Mouse (Mus musculus): ENCODE data around the gene Cav2.

Gene Cav2

DNA sequence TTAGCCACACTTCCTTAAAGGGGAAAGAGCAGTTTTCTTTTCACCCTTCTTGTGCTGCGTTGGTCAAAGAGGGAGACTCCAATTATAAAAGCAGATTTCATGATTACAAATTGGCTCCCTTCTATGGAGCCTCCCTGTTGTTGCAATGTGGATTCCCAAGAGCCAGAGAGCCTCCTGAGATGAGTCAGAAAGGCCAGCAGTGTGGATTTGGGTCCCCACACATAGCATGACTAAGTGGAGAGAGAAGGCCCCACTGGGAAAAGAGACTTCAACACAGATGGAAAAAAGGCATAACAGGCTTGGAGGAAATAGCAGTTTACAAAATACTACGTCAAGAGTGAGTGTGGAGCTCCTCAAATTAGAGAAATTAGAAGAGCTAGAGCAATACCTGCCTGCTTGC, 28.3 kb downstream of the Cav2 start:
- no peak for DNase-seq (ENCODE audit: extremely low read depth, low read depth)

DNA sequence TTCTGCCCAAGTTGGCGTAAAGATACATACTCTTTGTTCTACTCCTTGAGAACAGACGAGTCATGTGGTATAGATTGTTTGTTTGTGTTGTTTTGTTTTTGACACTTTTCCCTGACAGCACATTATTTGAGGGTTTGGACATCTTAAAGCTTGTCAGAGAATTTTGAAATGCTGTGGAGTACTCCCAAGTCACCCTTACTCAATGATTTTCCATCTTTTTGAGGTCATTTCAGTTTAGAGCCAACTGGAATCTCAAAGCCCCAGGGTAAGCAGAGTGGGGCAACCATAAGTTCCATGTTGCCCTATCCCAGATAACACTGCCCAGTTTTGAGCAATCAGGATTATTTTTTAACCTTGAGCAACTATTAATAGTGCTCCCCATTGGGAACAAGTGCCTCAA, 33.3 kb downstream of the Cav2 start:
- DNase-seq (ENCODE audit: extremely low read depth, low read depth), result no peak

DNA sequence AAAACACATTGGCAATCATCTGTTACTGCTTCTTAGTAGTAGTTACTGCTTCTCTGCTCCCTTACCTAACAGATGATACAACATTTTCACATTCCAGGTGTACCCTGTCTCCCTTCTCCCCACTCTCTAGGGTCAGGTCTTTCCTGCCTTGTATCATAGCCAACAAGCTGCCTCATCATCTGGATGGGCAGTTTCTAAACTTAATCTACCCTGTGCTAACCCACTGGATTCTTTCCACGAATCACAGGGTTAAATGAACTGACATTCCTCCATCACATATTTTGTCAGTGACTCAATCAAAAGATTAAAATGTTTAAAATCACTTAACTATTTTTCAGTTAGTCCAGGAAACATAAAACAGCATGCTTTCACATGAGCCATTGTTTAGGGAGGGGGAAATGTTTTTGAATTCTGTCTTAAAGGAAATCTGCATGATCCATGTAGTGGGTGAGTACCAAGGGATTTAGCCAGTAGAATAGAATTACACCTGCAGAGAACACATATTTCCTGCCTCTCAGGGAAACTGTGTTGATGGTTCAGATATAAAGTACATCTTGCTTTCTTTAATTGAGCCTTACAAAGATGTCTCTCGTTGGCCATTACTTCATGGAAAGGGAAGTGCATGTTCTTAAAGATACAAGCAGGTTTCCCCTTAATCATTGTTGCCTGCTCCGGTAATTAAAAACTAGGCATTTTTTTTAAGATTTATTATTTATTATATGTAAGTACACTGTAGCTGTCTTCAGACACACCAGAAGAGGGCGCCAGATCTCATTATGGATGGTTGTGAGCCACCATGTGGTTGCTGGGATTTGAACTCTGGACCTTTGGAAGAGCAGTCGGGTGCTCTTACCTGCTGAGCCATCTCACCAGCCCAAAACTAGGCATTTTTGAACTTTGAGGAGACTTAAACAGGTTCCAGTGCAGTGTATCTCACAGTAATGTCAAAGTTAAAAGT, 34.0 kb downstream of the Cav2 start:
- DNase-seq (ENCODE audit: extremely low read depth, low read depth), result no peak

DNA sequence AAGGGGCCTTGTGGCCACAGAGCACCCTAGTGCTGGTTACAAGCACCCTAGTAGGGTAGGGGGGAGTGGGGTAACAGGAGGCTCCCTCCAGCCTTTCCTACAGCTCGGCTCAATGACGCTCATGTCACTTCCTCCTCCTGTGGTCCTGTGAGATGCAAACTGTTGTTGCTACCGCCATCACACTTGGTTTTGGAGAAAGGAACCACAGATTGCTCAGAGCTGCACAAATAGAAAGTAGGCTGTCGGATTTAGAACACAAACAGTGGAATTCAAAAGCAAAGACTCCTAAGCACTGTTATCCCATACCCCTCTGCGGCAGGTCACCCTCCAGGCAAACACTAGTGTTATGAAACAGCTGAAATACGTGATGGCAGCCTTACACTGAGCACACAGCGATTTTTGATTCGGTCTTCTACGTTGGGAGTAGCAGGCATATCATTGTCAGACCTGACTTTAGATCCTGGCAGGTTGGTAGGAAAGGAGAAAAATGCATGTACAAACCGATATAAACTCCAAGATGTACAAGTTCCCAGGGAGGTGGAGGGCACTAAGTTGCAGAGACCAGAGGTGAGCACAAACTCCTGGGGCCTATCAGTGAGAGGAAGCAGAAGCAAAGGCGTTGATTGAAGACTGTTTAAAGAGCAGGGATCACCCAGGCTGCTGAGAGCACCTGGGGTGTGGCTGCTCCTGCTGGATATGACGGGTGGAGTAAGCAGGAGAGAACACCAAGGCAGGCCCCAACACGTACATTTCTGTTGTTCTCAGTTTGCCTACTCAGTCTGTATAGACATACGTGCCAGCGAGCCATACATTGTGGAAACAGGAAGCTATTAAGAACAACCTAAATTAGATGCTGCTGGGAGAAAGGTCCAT, 35.5 kb downstream of the Cav2 start:
- DNase-seq (ENCODE audit: extremely low read depth, low read depth), result no peak

DNA sequence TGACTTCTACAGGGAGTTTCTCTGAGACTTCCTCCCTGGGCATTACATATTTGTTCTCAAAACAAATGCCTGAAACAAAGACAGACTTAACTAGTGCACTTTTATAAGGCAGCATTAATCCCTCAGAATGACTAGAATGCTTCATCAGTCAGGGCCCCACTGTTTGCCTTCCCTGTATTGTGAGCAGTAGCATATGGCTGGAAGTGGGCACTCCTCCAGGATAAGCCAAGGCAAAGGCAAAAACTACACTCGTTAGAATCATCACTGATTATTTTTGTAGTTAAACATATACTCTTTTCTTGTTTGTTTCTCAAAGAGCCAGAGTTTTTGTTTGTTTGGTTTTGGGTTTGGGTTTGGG, 36.2 kb downstream of the Cav2 start:
- no peak for DNase-seq (ENCODE audit: extremely low read depth, low read depth)

DNA sequence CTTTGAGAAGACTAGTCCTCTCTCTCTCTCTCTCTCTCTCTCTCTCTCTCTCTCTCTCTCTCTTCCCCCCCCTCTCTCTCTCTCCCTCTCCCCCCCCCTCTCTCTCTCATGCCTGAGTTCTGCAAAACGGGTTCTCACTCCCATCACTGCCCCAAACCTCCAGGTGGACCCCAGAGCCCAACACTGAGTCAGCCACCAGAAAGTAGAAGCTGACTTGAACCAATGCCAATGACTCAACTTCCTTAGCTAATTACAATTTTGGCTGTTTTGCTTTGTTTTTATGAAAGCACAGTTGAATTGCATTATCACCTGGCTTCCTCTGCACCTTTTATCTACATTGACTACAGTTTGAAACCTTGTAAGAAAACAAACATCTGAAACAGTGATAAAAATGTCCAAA, 37.0 kb downstream of the Cav2 start:
- DNase-seq (ENCODE audit: extremely low read depth, low read depth), result no peak

DNA sequence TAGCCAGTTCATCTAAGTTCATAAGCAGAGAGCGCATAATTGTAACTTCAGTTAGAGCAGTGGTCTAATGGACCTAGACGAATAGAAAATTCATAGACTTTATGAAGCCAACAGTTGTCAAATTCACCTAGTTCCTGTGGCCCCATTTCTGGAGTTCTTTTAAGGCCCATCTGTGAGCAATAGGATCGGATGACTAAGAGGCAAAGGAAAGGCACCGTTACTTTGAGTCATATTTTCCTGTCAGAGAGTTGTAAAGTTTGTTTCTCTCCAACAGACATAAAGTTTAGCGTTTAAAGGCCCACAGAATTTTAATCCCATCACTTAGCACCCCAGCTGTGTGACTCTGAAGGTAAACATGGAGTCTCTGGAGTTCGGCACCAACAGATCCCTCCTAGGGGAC, 41.0 kb downstream of the Cav2 start:
- no peak for DNase-seq (ENCODE audit: extremely low read depth, low read depth)

DNA sequence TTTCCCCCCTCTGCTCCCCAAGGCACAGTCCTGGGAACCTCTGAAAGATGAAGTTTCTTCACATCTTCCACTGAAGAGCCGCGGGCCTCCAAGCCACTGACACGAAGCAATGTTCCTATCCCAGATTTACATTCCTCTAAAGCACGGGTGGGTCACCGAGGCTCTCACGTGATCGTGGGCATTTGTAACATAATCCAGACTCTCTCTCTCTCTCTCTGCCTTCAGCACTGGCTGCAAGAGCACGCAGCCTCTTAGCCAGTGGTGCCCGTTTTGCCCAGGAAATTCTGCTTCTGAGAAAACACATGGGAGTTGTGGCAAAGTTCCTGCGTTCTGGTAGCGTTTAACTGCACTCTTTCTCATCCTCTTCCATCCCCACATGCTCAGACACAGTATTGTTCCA, 46.2 kb downstream of the Cav2 start:
- no peak for DNase-seq (ENCODE audit: extremely low read depth, low read depth)

DNA sequence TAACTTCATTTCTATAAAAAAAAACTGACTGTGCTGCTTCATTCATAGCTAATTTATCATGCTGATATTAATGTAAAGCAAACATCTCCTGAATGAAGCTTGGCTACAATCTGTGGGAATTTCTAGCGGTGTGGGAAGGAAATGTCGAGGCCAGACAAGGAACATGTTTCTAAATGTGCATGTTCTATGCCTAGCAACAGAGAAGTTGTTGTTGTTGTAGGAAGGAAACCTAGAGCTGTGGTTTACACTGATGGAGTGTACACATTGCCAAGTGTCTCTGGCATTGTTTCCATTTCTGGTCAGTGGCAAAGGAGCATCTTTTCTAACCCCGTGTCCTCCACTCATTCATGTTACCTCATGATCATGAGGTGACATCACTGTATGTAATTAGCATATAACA, 48.8 kb downstream of the Cav2 start:
- no peak for DNase-seq (ENCODE audit: extremely low read depth, low read depth)

DNA sequence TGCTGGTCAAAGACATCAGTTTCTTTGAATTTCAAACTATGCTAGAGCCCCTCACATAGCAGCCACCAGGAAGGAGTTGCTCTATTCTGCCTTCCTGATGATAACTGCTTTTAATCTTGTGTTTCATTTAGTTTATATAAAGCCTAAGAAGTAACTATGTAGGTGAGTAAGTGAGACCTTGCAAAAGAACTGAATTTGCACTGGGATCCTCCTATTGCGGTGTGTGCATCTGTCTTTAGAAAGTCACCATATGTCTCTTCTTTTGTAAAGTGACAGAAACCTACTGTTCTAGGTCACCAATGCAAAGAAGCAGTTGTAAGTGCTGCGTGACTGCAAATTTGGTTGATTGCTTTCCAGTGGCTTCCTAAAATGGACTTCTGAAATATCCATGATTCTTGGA, 56.7 kb downstream of the Cav2 start:
- no peak for DNase-seq (ENCODE audit: extremely low read depth, low read depth)

Data from MEL-GATA-1-ER (cell line).